Comparison of ENCODE assay signal across 9 mouse cellular contexts in the genomic region with DNA sequence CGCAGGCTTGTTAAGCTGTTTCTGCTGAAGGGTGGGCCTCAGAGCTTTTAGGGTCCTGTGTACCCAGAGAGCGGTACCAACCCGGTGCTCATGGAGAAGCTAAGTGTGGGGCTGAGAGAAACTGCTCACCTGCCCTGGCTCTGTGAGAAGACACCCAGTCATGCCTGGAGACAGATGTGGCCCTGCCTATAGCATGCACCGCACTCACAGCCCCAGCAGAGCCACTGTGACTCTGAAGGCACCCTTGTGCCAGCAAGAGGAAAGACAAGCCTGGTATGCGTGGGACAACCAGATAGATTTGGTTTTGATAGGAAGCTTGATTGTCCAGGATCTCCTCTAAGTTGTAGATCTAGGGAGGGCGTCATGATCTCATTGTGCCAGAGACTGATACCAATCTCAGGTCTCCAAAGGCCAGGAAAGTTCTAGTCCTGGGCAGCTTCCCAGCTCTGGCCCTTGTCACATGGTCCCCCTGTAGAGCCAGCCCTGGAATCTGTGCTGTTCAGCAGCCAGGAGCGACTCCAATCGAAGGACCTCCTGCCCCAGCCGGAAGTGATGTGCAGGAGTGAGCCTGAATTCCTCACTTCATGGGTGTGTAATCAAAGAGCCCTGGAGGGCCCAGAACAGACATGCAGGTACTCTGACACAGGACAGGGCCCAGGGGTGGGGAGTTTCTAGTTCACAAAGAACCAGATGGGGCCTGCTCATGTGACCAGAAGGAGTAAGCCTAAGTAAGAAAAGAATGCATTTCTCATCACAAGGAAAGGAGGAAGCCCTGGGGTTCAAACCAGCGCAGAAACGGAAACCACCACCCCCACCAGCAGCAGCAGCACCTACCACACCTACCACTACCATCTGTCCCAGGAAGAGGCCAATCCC.
DNase-seq lines count a peak whose midpoint lies in the region; ATAC-seq and TF ChIP-seq lines count a peak whose summit lies in the region.
"Had no signal": no experiment of that assay in that cellular context is flagged by ENCODE, and none has a peak within 500 bp of the region (broad histone marks: within the 10 kb centered on the region; RNA-seq: fewer than 3 reads in every experiment).

No protein-coding gene starts in this region.

- H3K27me3 ChIP-seq in embryonic facial prominence, embryonic 15.5 days = no peaks in the 10 kb centered on the region
- no peaks in the 10 kb centered on the region for H3K27me3 ChIP-seq in kidney, embryonic 14.5 days (ENCODE audit: control insufficient read depth, insufficient read depth, low read length)
- no peaks in the 10 kb centered on the region for H3K27me3 ChIP-seq in forebrain, embryonic 11.5 days (ENCODE audit: control insufficient read depth, insufficient read depth, low read length)

- no peak for TF ChIP-seq CTCF in gastrocnemius, adult 2 months (IDR thresholded peaks at IDR 0.05)

- H3K9ac ChIP-seq in embryonic facial prominence, embryonic 15.5 days = no peak overlapping the region
- H3K9ac ChIP-seq in kidney, embryonic 14.5 days (ENCODE audit: low read depth, low read length) = no peak overlapping the region
- H3K9ac ChIP-seq in forebrain, embryonic 11.5 days (ENCODE audit: low read length) = no peak overlapping the region

- 71% methylated on average over 11 of the region's 11 CpGs for WGBS in embryonic facial prominence, embryonic 15.5 days
- 67% methylated on average over 11 of the region's 11 CpGs for WGBS in kidney, embryonic 14.5 days
- WGBS in forebrain, embryonic 11.5 days = 84% methylated on average over 11 of the region's 11 CpGs

- H3K27ac ChIP-seq in gastrocnemius, adult 2 months = no peak overlapping the region
- no peak overlapping the region for H3K27ac ChIP-seq in embryonic facial prominence, embryonic 15.5 days (replicated peaks)
- H3K27ac ChIP-seq in kidney, embryonic 14.5 days (ENCODE audit: low read depth, low read length) = peak overlapping the region; percentile 3; the same call in 1 of the 2 replicates
- H3K27ac ChIP-seq in forebrain, embryonic 11.5 days (ENCODE audit: low read depth, low read length) = no peak overlapping the region
- H3K27ac ChIP-seq: layer of hippocampus, adult 2 months had no signal

- H3K36me3 ChIP-seq in embryonic facial prominence, embryonic 15.5 days = no peaks in the 10 kb centered on the region
- H3K36me3 ChIP-seq in kidney, embryonic 14.5 days (ENCODE audit: control insufficient read depth, insufficient read depth, low read length) = no peaks in the 10 kb centered on the region
- H3K36me3 ChIP-seq in forebrain, embryonic 11.5 days (ENCODE audit: control insufficient read depth, insufficient read depth, low read length) = no peaks in the 10 kb centered on the region

- peak; percentile 54; the same call in 1 of the 2 replicates for ATAC-seq in embryonic facial prominence, embryonic 15.5 days (ENCODE audit: insufficient number of reproducible peaks, low FRiP score, low TSS enrichment, low read depth)
- peak; percentile 66 for ATAC-seq in kidney, embryonic 14.5 days (ENCODE audit: low FRiP score, low TSS enrichment)
- no peak for ATAC-seq in forebrain, embryonic 11.5 days (replicated peaks; ENCODE audit: low FRiP score)

- intact Hi-C loops in gastrocnemius, adult 2 months (cut with DNase I) = no loop called here

- peak; percentile 30 for DNase-seq in gastrocnemius, adult 2 months
- no peak for DNase-seq in gastrocnemius, postnatal 4 days (ENCODE audit: low spot score in 2 of 2)
- DNase-seq in naive thymus-derived CD4-positive, alpha-beta T cell, adult 2 months (ENCODE audit: low read depth) = peak; percentile 72
- no peak for DNase-seq in forebrain, embryonic 11.5 days (ENCODE audit: low spot score)
- no peak for DNase-seq in layer of hippocampus, postnatal 10 days (ENCODE audit: low spot score in 2 of 2)
- DNase-seq in urinary bladder, postnatal 10 days (ENCODE audit: low spot score) = no peak

- H3K4me3 ChIP-seq in gastrocnemius, adult 2 months = no peak overlapping the region
- H3K4me3 ChIP-seq in embryonic facial prominence, embryonic 15.5 days (replicated peaks) = no peak overlapping the region
- H3K4me3 ChIP-seq in kidney, embryonic 14.5 days (ENCODE audit: low read length) = no peak overlapping the region
- no peak overlapping the region for H3K4me3 ChIP-seq in forebrain, embryonic 11.5 days (ENCODE audit: low read depth, low read length)
- H3K4me3 ChIP-seq: layer of hippocampus, adult 2 months had no signal

- H3K4me2 ChIP-seq in embryonic facial prominence, embryonic 15.5 days (replicated peaks) = no peak overlapping the region
- no peak overlapping the region for H3K4me2 ChIP-seq in kidney, embryonic 14.5 days (replicated peaks; ENCODE audit: low read depth, low read length)
- no peak overlapping the region for H3K4me2 ChIP-seq in forebrain, embryonic 11.5 days (ENCODE audit: low read depth, low read length, severe bottlenecking)

- H3K4me1 ChIP-seq in embryonic facial prominence, embryonic 15.5 days = no peaks in the 10 kb centered on the region
- no peaks in the 10 kb centered on the region for H3K4me1 ChIP-seq in kidney, embryonic 14.5 days (ENCODE audit: control insufficient read depth, insufficient read depth, low read length)
- H3K4me1 ChIP-seq in forebrain, embryonic 11.5 days (replicated peaks; ENCODE audit: control insufficient read depth, insufficient read depth, low read length) = no peaks in the 10 kb centered on the region

- H3K9me3 ChIP-seq in embryonic facial prominence, embryonic 15.5 days (replicated peaks) = no peaks in the 10 kb centered on the region
- no peaks in the 10 kb centered on the region for H3K9me3 ChIP-seq in kidney, embryonic 14.5 days (ENCODE audit: control insufficient read depth, low read length)
- no peaks in the 10 kb centered on the region for H3K9me3 ChIP-seq in forebrain, embryonic 11.5 days (ENCODE audit: control insufficient read depth, low read length)

Comparison
In these comparisons a context has a peak if more than half of its experiments do, and no peak if none do; other contexts are left out.
1. DNase-seq: peak in gastrocnemius, adult 2 months (single experiment) and naive thymus-derived CD4-positive, alpha-beta T cell, adult 2 months (single experiment); none in gastrocnemius, postnatal 4 days (0 of 2), forebrain, embryonic 11.5 days (single experiment), layer of hippocampus, postnatal 10 days (0 of 2) and urinary bladder, postnatal 10 days (single experiment).